Mouse (Mus musculus) intestine, embryonic 14.5 days (tissue): ENCODE measurements around the gene Ubn1. TPM values are rescaled to one million over a fixed set of nuclear protein-coding genes. Genes with fewer than 3 reads are reported as not detected.

Experiments used
- ATAC-seq: fragments of 200-750 bp; cut with Nextera tagmentation; replicated peaks from 2 replicates; pipeline ENCODE4 v1.8.0; 2017; ENCODE audit warnings: low read depth, moderate number of reproducible peaks, moderate TSS enrichment, moderate library complexity; ENCODE audit not compliant: low FRiP score, low TSS enrichment
- DNase-seq: peaks from one replicate; pipeline ENCODE4 v3.0.0-alpha.2; 2018; ENCODE audit warnings: low spot score
- H3K27ac ChIP-seq: fragments of 300-500 bp; sonication (generic); 2 replicates; pipeline ENCODE4 v1.5.1; 2014; ENCODE audit warnings: low read depth, mild to moderate bottlenecking, control low read depth
- H3K27me3 ChIP-seq: fragments of 300-500 bp; sonication (generic); replicated peaks from 2 replicates; pipeline ENCODE4 v1.6.1; 2014; ENCODE audit warnings: low read length, control low read depth; ENCODE audit not compliant: control insufficient read depth, insufficient read depth
- H3K36me3 ChIP-seq: fragments of 300-500 bp; sonication (generic); 2 replicates; pipeline ENCODE4 v1.6.1; 2014; ENCODE audit warnings: low read length, control low read depth; ENCODE audit not compliant: control insufficient read depth, insufficient read depth
- H3K4me1 ChIP-seq: fragments of 300-500 bp; sonication (generic); replicated peaks from 2 replicates; pipeline ENCODE4 v1.6.1; 2014; ENCODE audit warnings: low read length, control low read depth, mixed read lengths; ENCODE audit not compliant: control insufficient read depth, insufficient read depth
- H3K4me2 ChIP-seq: fragments of 300-500 bp; sonication (generic); 2 replicates; pipeline ENCODE4 v1.6.1; 2014; ENCODE audit warnings: low read length
- H3K4me3 ChIP-seq: fragments of 300-500 bp; sonication (generic); 2 replicates; pipeline ENCODE4 v1.5.1; 2014; ENCODE audit warnings: low read depth, low read length, control low read depth, mixed read lengths
- H3K9ac ChIP-seq: fragments of 300-500 bp; sonication (generic); 2 replicates; pipeline ENCODE4 v1.6.1; 2014; ENCODE audit warnings: mild to moderate bottlenecking, low read length
- H3K9me3 ChIP-seq: fragments of 300-500 bp; sonication (generic); 2 replicates; pipeline ENCODE4 v1.6.1; 2016; ENCODE audit warnings: low read length, control low read depth; ENCODE audit not compliant: control insufficient read depth
- WGBS: fragments of 180-500 bp; shearing (Covaris S2); extraction: QIAGEN DNeasy Blood & Tissue Kit; methylation state at CpG from one replicate; pipeline ENCODE4 v1.1.7; 2014; 5-methylcytosine and 5-hydroxymethylcytosine counted together
- polyA plus RNA-seq: library from polyadenylated mRNA; unstranded; fragments of >200 nt; fragmentation: Nextera tagmentation; extraction: Ambion mirVana; gene quantifications from 2 replicates; pipeline ENCODE4 v1.2.1, GENCODE M21; 2014

The Ubn1 gene
- polyA plus RNA-seq, 1 experiment from 2014 or later: 22.4 TPM

DNA sequence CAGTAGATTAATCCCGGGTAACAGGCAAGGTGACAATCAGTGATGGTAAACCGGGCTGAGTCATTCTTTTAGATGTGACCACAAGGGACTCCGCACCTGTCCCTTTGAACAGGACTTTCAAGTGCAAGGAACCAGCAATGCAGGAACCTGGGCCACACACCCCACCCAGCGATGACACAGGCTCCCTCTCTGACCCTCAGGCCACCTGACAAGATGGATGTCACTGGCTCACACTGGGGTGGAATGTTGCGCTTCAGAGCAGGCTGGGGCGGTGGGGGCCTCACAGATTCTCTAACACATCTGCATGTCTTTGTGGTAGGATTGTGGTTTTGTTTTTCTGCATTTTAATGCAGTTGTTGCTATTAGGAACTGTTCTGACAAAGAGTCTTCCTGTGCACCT, 73.6 kb downstream of the Ubn1 start:
- H3K9ac ChIP-seq: no peak overlapping the region
- DNase-seq (no peak), ATAC-seq (no peak)
- H3K27me3 ChIP-seq: 0 out of 2 replicates have a peak, but pooled peaks cover 7% of the 10 kb centered on the region
- no peak overlapping the region for H3K4me2 ChIP-seq
- 51% methylated on average over 6 of the region's 6 CpGs for WGBS
- no peaks in the 10 kb centered on the region for H3K4me1 ChIP-seq
- H3K4me3 ChIP-seq: no peak overlapping the region
- no peaks in the 10 kb centered on the region for H3K9me3 ChIP-seq
- H3K27ac ChIP-seq: no peak overlapping the region
- H3K36me3 ChIP-seq: no peaks in the 10 kb centered on the region

DNA sequence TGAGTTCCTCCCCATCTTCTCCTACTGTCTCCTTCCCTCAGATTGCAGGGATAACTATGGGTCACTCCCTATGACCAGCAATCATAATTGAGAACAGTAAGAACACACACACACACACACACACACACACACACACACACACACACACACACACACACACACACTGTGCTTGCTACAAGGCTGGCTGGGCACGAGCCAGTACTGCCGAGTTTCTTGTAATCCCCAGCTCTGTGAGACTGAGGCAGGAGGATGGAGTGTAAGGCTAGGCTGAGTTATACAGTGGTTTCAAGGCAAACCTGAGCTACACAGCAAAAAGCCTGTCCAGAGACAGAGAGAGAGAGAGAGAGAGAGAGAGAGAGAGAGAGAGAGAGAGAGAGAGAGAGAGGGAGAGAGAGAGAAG, 80.3 kb downstream of the Ubn1 start:
- H3K9ac ChIP-seq: no peak overlapping the region
- H3K4me2 ChIP-seq: no peak overlapping the region
- 44% methylated on average over 2 of the region's 2 CpGs for WGBS
- no peak overlapping the region for H3K4me3 ChIP-seq
- H3K27me3 ChIP-seq: peaks cover 49% of the 10 kb centered on the region
- no peaks in the 10 kb centered on the region for H3K9me3 ChIP-seq
- no peak for DNase-seq
- no peak overlapping the region for H3K27ac ChIP-seq
- no peak for ATAC-seq
- H3K4me1 ChIP-seq: peaks cover 6% of the 10 kb centered on the region; the same call in 1 of the 2 replicates
- H3K36me3 ChIP-seq: no peaks in the 10 kb centered on the region

DNA sequence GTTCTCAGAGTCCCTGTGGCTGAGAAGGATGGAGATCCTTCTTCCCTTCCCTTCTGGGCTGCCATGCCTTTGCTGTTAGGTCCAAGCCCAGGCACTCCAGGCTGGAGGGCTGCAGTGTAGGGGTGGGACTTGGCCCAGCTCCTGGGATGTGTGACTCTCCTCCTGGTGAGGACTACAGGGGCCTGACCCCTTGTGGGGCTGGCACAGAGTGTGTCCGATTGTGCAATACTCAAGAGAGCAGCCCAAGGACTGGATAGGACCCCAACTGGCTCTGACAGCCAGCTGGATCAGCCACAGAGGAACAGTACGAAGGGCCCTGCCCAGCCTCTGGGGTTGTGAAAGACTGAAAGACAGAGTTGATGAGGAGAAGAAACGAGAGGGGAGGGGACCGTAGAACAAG, 80.9 kb downstream of the Ubn1 start:
- no peak for DNase-seq
- Histone ChIP-seq H3K9ac (no peak overlapping the region), H3K4me2 (no peak overlapping the region), H3K27me3 (peaks cover 49% of the 10 kb centered on the region), H3K36me3 (no peaks in the 10 kb centered on the region), H3K27ac (no peak overlapping the region), H3K9me3 (no peaks in the 10 kb centered on the region), H3K4me3 (no peak overlapping the region), H3K4me1 (peaks cover 6% of the 10 kb centered on the region; the same call in 1 of the 2 replicates)
- no peak for ATAC-seq
- 34% methylated on average over 4 of the region's 4 CpGs for WGBS

DNA sequence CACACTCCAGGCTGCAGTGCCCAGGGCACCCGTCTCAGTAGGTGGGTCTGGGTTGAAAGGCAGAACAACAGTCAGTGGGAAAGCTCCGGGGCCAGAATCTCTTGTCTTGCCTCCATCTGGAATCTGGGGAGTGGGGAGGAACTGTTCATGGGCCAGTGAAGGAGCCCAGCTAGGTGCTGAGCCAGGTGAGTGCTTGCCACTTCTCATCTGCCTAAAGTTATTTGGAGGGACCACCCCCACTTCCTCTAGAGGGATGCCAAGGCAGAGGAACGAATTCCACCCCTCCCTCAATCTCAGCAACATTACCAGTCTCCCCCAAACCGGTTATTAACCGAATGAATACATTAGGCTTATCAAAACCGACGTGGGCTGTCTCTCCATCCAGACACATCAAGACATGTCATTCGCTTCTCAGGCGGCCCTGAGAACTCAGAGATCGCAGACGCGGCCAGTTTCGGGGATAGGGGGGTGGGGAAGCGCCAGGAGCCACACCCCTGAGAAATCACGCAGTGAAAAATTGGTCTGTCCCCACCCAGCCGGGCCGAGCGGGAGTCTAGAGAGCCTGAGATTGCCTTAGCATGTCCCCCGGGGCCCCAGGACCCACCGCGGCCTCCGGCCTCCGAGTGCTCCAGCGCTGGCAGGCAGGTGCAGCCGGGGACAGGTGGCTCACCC, 81.5 kb downstream of the Ubn1 start:
- 6% methylated on average over 25 of the region's 25 CpGs for WGBS
- DNase-seq (no peak), ATAC-seq (no peak)
- H3K9me3 ChIP-seq: no peaks in the 10 kb centered on the region
- 0 out of 2 replicates have a peak overlapping the region, but pooled peaks have one; percentile 17 for H3K9ac ChIP-seq
- H3K4me2 ChIP-seq: peak overlapping the region; percentile 48
- H3K27ac ChIP-seq: no peak overlapping the region
- H3K4me1 ChIP-seq: peaks cover 6% of the 10 kb centered on the region; the same call in 1 of the 2 replicates
- H3K36me3 ChIP-seq: no peaks in the 10 kb centered on the region
- H3K4me3 ChIP-seq: peak overlapping the region; percentile 43
- H3K27me3 ChIP-seq: peaks cover 49% of the 10 kb centered on the region

DNA sequence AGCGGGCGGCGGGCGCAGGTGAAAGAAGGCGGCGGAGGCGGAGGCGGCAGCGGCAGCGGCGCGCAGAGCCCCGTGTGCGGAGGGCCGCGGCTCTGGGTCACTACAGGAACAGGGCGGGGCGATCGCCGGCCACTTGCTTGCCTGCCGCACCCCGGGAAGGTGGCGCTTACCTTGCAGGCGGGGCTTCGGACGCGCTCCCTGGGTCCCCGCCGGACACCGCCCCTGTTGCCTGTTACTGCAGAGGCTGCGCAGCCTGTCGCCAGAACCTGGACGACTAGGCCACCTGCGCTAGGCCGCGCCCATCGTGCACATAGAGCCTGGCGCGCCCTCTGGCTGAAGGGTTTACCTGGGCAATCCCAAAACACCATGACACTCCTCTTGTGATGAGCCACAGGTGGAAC, 82.5 kb downstream of the Ubn1 start, which contains the start of gene Ppl:
TSS of gene Ppl (minus strand) at position 21 of the 401 bp plus-strand sequence.
- no peaks in the 10 kb centered on the region for H3K9me3 ChIP-seq
- peak within 1 kb of the TSS; percentile 17; the same call in 1 of the 2 replicates for H3K9ac ChIP-seq
- no peak within 1 kb of the TSS for H3K27ac ChIP-seq
- H3K4me2 ChIP-seq: peak within 1 kb of the TSS; percentile 48
- H3K27me3 ChIP-seq: peaks cover 49% of the 10 kb centered on the region
- H3K4me1 ChIP-seq: peaks cover 6% of the 10 kb centered on the region; the same call in 1 of the 2 replicates
- ATAC-seq: peak; percentile 81
- 2% methylated on average over 39 of the region's 39 CpGs for WGBS
- no peaks in the 10 kb centered on the region for H3K36me3 ChIP-seq
- peak; percentile 73 for DNase-seq
- peak within 1 kb of the TSS; percentile 43 for H3K4me3 ChIP-seq

DNA sequence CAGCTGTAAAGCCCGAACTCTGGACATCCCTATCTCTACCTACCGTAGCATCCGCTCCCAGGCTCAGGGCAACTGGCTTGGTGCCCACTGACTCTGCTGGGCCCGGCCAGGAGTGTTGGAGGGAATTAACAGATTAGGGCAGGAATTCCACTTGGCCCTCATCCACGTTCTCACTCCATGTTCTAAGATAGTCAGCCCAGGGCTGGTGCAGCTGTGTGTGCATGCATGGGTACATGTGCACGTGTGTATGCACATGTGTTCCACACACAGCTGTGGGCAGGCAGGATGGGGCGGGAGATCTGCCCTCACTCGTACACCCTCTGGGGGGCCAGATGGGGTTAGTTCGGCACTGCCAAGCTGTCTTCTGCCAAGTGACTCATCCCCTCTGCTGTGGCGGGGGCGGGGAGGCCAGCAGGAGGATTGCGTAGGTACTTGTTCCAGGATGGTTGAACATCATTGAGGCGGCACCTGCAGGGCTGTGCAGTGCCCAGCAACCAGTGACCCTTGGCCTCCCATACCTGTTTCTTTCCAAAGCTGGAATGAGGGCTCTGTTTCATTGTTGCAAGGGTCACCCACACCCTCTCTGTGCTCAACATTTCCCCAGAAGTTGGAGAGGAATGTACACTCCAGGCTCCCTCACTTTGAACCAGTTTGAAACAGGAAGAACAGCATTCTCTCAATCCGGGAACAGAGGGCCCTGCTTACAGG, 84.9 kb downstream of the Ubn1 start:
- no peak overlapping the region for H3K27ac ChIP-seq
- DNase-seq: no peak
- no peaks in the 10 kb centered on the region for H3K9me3 ChIP-seq

DNA sequence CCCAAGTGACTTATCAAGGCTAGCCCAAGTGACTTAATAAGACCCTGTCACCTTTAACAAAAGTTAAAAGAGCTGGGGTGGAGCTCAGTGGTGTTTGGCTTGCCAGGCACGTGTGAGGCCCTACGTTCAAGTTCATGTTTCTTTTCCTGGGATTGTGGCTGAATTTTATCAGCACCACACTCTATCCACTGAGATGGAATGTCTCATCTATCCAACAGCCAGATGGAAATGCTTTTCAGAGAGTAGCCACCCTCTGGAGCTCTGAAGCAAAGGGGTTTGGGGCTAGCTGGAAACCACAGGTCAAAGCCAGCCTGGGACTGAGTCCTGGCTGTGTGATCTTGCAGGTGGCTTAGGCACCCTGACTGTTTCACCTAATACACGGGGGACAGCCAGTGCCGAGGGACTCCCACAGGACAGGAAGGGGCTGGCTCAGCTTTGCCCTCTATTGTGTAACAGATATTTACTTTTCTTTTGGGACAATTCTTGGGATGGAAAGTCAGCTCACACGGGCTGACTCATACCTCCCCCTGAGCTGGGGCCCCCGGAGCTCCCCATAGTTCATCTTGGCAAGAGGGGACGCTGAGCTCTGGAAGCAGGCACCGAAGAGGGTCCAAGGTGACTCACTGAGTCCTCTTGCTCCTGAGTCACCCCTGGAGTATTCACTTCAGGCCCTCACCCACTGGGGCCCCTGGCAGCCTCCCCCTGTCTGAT, 85.8 kb downstream of the Ubn1 start:
- Histone ChIP-seq H3K4me3 (no peak overlapping the region), H3K36me3 (no peaks in the 10 kb centered on the region), H3K9ac (no peak overlapping the region), H3K4me2 (no peak overlapping the region), H3K27me3 (peaks cover 32% of the 10 kb centered on the region), H3K27ac (no peak overlapping the region), H3K4me1 (peaks cover 6% of the 10 kb centered on the region; the same call in 1 of the 2 replicates), H3K9me3 (no peaks in the 10 kb centered on the region)
- ATAC-seq: no peak
- WGBS: 56% methylated on average over 8 of the region's 8 CpGs
- DNase-seq: no peak

More for the DNA sequence above, 84.9 kb downstream of the Ubn1 start:
- no peak for ATAC-seq
- 71% methylated on average over 14 of the region's 14 CpGs for WGBS
- Histone ChIP-seq H3K4me2 (no peak overlapping the region), H3K4me1 (peaks cover 6% of the 10 kb centered on the region; the same call in 1 of the 2 replicates), H3K27me3 (peaks cover 41% of the 10 kb centered on the region), H3K9ac (no peak overlapping the region), H3K4me3 (no peak overlapping the region), H3K36me3 (no peaks in the 10 kb centered on the region)
